Mouse (Mus musculus) limb, embryonic 14.5 days (tissue): ENCODE data around the gene Cyp2b19. TPM values are rescaled to one million over a fixed set of nuclear protein-coding genes. Genes with fewer than 3 reads are reported as not detected.
"Not testable (repeated sequence)": the region's sequence is repeated elsewhere in the genome, so short reads cannot be mapped to it uniquely, and the experiment has no call there.

Source experiments
- ATAC-seq: fragments of 200-750 bp; cut with Nextera tagmentation; 2 replicates; pipeline ENCODE4 v1.8.0; 2017; ENCODE audit warnings: low read depth, moderate number of reproducible peaks, moderate TSS enrichment; ENCODE audit not compliant: low FRiP score
- DNase-seq: peaks from one replicate; pipeline ENCODE4 v3.0.0-alpha.2; 2015; ENCODE audit warnings: low spot score
- H3K27ac ChIP-seq: fragments of 300-500 bp; sonication (generic); replicated peaks from 2 replicates; pipeline ENCODE4 v1.5.1; 2014; ENCODE audit warnings: low read depth, mild to moderate bottlenecking, low read length, moderate library complexity, mixed read lengths
- H3K27me3 ChIP-seq: fragments of 300-500 bp; sonication (generic); 2 replicates; pipeline ENCODE4 v1.6.1; 2014; ENCODE audit warnings: low read length, mixed read lengths; ENCODE audit not compliant: control insufficient read depth, insufficient read depth
- H3K36me3 ChIP-seq: fragments of 300-500 bp; sonication (generic); 2 replicates; pipeline ENCODE4 v1.6.1; 2014; ENCODE audit warnings: mild to moderate bottlenecking, low read length, moderate library complexity, mixed read lengths; ENCODE audit not compliant: control insufficient read depth, insufficient read depth
- H3K4me1 ChIP-seq: fragments of 300-500 bp; sonication (generic); 2 replicates; pipeline ENCODE4 v1.6.1; 2014; ENCODE audit warnings: antibody characterized with exemption, low read length, mixed read lengths; ENCODE audit not compliant: control insufficient read depth, insufficient read depth
- H3K4me2 ChIP-seq: fragments of 300-500 bp; sonication (generic); replicated peaks from 2 replicates; pipeline ENCODE4 v1.6.1; 2014; ENCODE audit warnings: low read depth, mild to moderate bottlenecking, low read length, moderate library complexity; ENCODE audit not compliant: severe bottlenecking
- H3K4me3 ChIP-seq: fragments of 300-500 bp; sonication (generic); replicated peaks from 2 replicates; pipeline ENCODE4 v1.5.1; 2014; ENCODE audit warnings: low read length
- H3K9ac ChIP-seq: fragments of 300-500 bp; sonication (generic); 2 replicates; pipeline ENCODE4 v1.6.1; 2014; ENCODE audit warnings: mild to moderate bottlenecking, low read depth, low read length, moderate library complexity; ENCODE audit not compliant: severe bottlenecking
- H3K9me3 ChIP-seq: fragments of 300-500 bp; sonication (generic); 2 replicates; pipeline ENCODE4 v1.6.1; 2016; ENCODE audit warnings: low read length; ENCODE audit not compliant: control insufficient read depth
- POLR2A ChIP-seq: fragments of 200-500 bp; IDR thresholded peaks from 2 replicates; pipeline ENCODE4 v1.8.0; 2012; ENCODE audit warnings: inconsistent platforms, mild to moderate bottlenecking, moderate library complexity, borderline replicate concordance; ENCODE audit not compliant: insufficient read depth, insufficient read length; ENCODE audit errors: extremely low read depth
- WGBS: fragments of 180-500 bp; shearing (Covaris S2); extraction: QIAGEN DNeasy Blood & Tissue Kit; methylation state at CpG from one replicate; pipeline ENCODE4 v1.1.7; 2014; 5-methylcytosine and 5-hydroxymethylcytosine counted together
- polyA plus RNA-seq, 2 experiments: library from polyadenylated mRNA; depleted of rRNA in 1 of 2; stranded (reverse) in 1 of 2; unstranded in 1 of 2; fragments of >200 nt; fragmentation: Nextera tagmentation in 1 of 2; extraction: Ambion mirVana in 1 of 2; gene quantifications; 2 replicates each; pipeline versions ENCODE4 v1.2.1 to v1.2.3; 2012 to 2014

The Cyp2b19 gene
- polyA plus RNA-seq, 2 experiments: 0.77 to 1.2 TPM

- WGBS: 84% methylated on average over 5 of the region's 5 CpGs
- ATAC-seq: no peak
- no peak for TF ChIP-seq POLR2A
These were observed 23.0 kb downstream of the Cyp2b19 start for GRCm38 (mm10) chr7:26779799-26780416.

GRCm38 (mm10) chr7:26780510-26780909 lies 23.6 kb downstream of the Cyp2b19 start:
- ATAC-seq (no peak), DNase-seq (no peak)
- no peak for TF ChIP-seq POLR2A
- H3K4me1 ChIP-seq: no peaks in the 10 kb centered on the region
- WGBS: 5% methylated on average over 11 of the region's 11 CpGs
- no peaks in the 10 kb centered on the region for H3K27me3 ChIP-seq
- no peaks in the 10 kb centered on the region for H3K36me3 ChIP-seq
- H3K9me3 ChIP-seq: no peaks in the 10 kb centered on the region
- H3K4me3 ChIP-seq: no peak overlapping the region
- no peak overlapping the region for H3K27ac ChIP-seq
- no peak overlapping the region for H3K9ac ChIP-seq
- H3K4me2 ChIP-seq: no peak overlapping the region

More at GRCm38 (mm10) chr7:26779799-26780416, 23.0 kb downstream of the Cyp2b19 start:
- Histone ChIP-seq H3K27ac (no peak overlapping the region), H3K4me3 (no peak overlapping the region), H3K9ac (no peak overlapping the region), H3K4me2 (no peak overlapping the region), H3K36me3 (no peaks in the 10 kb centered on the region), H3K4me1 (no peaks in the 10 kb centered on the region), H3K27me3 (no peaks in the 10 kb centered on the region), H3K9me3 (no peaks in the 10 kb centered on the region)
- DNase-seq: no peak

- H3K9ac ChIP-seq: no peak overlapping the region
- no peak for TF ChIP-seq POLR2A
- H3K9me3 ChIP-seq: no peaks in the 10 kb centered on the region
- H3K4me3 ChIP-seq: no peak overlapping the region
- H3K36me3 ChIP-seq: no peaks in the 10 kb centered on the region
- H3K4me1 ChIP-seq: no peaks in the 10 kb centered on the region
- DNase-seq: no peak
- WGBS: 20% methylated on average over 8 of the region's 8 CpGs
- H3K27me3 ChIP-seq: no peaks in the 10 kb centered on the region
- no peak overlapping the region for H3K4me2 ChIP-seq
- H3K27ac ChIP-seq: no peak overlapping the region
- no peak for ATAC-seq
These were observed 24.2 kb downstream of the Cyp2b19 start for GRCm38 (mm10) chr7:26780998-26781766.

- no peaks in the 10 kb centered on the region for H3K36me3 ChIP-seq
- no peaks in the 10 kb centered on the region for H3K4me1 ChIP-seq
- DNase-seq (no peak), ATAC-seq (no peak)
- WGBS: 28% methylated on average over 6 of the region's 8 CpGs
- no peak overlapping the region for H3K4me3 ChIP-seq
- no peak for TF ChIP-seq POLR2A
- no peaks in the 10 kb centered on the region for H3K9me3 ChIP-seq
- H3K27ac ChIP-seq: no peak overlapping the region
- no peak overlapping the region for H3K4me2 ChIP-seq
- no peak overlapping the region for H3K9ac ChIP-seq
- H3K27me3 ChIP-seq: no peaks in the 10 kb centered on the region
These were observed 24.8 kb downstream of the Cyp2b19 start for GRCm38 (mm10) chr7:26781767-26782131.

- no peaks in the 10 kb centered on the region for H3K4me1 ChIP-seq
- H3K27ac ChIP-seq: no peak overlapping the region
- WGBS: 73% methylated on average over 5 of the region's 5 CpGs
- no peaks in the 10 kb centered on the region for H3K27me3 ChIP-seq
- ATAC-seq: no peak
- no peak overlapping the region for H3K4me2 ChIP-seq
- no peaks in the 10 kb centered on the region for H3K36me3 ChIP-seq
- no peak overlapping the region for H3K4me3 ChIP-seq
- H3K9me3 ChIP-seq: no peaks in the 10 kb centered on the region
- TF ChIP-seq POLR2A: no peak
- no peak overlapping the region for H3K9ac ChIP-seq
- DNase-seq: no peak
These were observed 26.2 kb downstream of the Cyp2b19 start for GRCm38 (mm10) chr7:26783163-26783562.

- not testable (repeated sequence) for H3K4me3 ChIP-seq, DNase-seq, H3K36me3 ChIP-seq, H3K27me3 ChIP-seq, H3K4me2 ChIP-seq, H3K27ac ChIP-seq, H3K9ac ChIP-seq, H3K9me3 ChIP-seq, ATAC-seq, H3K4me1 ChIP-seq
- WGBS: 33% methylated on average over 1 of the region's 1 CpGs
These were observed 29.1 kb downstream of the Cyp2b19 start for GRCm38 (mm10) chr7:26786013-26786412.
